Mouse (Mus musculus) splenic B cell, adult 2 months (primary cell): Measurements from ENCODE around the gene Vrk1.

Experiments
- DNase-seq: peaks from one replicate; pipeline ENCODE4 v3.0.0-alpha.2; 2011; ENCODE audit warnings: low read depth, low spot score
- H3K27me3 ChIP-seq: 2 replicates; pipeline ENCODE4 v1.6.1; 2012; ENCODE audit warnings: mild to moderate bottlenecking, low read length, moderate library complexity, mixed read lengths; ENCODE audit not compliant: control insufficient read depth, poor library complexity, insufficient read depth, severe bottlenecking
- H3K36me3 ChIP-seq: 2 replicates; pipeline ENCODE4 v1.6.1; 2012; ENCODE audit warnings: mild to moderate bottlenecking, low read length, moderate library complexity, mixed read lengths; ENCODE audit not compliant: control insufficient read depth, poor library complexity, insufficient read depth, severe bottlenecking

Gene Vrk1

GRCm38 (mm10) chr12:106010065-106010915 lies at the start of gene Vrk1:
Gene Vrk1 (plus strand): TSS chr12:106010228.
- no peaks in the 10 kb centered on the region for H3K36me3 ChIP-seq
- H3K27me3 ChIP-seq = no peaks in the 10 kb centered on the region
- DNase-seq = peak; percentile 96

GRCm38 (mm10) chr12:105960592-105961330 lies 49.3 kb upstream of the Vrk1 start:
- Histone ChIP-seq H3K27me3 (no peaks in the 10 kb centered on the region), H3K36me3 (no peaks in the 10 kb centered on the region)
- no peak for DNase-seq

GRCm38 (mm10) chr12:105961667-105962066 lies 48.4 kb upstream of the Vrk1 start:
- DNase-seq = no peak
- no peaks in the 10 kb centered on the region for H3K36me3 ChIP-seq
- no peaks in the 10 kb centered on the region for H3K27me3 ChIP-seq

GRCm38 (mm10) chr12:105962103-105963011 lies 47.7 kb upstream of the Vrk1 start:
- Histone ChIP-seq H3K27me3 (no peaks in the 10 kb centered on the region), H3K36me3 (no peaks in the 10 kb centered on the region)
- DNase-seq = peak; percentile 89

- peak; percentile 31 for DNase-seq
- no peaks in the 10 kb centered on the region for H3K36me3 ChIP-seq
- no peaks in the 10 kb centered on the region for H3K27me3 ChIP-seq
Measured at GRCm38 (mm10) chr12:105963012-105963572, 46.9 kb upstream of the Vrk1 start.

GRCm38 (mm10) chr12:105966887-105967637 lies 43.0 kb upstream of the Vrk1 start:
- no peaks in the 10 kb centered on the region for H3K27me3 ChIP-seq
- H3K36me3 ChIP-seq = no peaks in the 10 kb centered on the region
- DNase-seq = peak; percentile 20

- Histone ChIP-seq H3K27me3 (no peaks in the 10 kb centered on the region), H3K36me3 (no peaks in the 10 kb centered on the region)
- DNase-seq = no peak
Measured at GRCm38 (mm10) chr12:105967806-105968205, 42.2 kb upstream of the Vrk1 start.

GRCm38 (mm10) chr12:105971182-105971581 lies 38.8 kb upstream of the Vrk1 start:
- no peaks in the 10 kb centered on the region for H3K36me3 ChIP-seq
- H3K27me3 ChIP-seq = no peaks in the 10 kb centered on the region
- no peak for DNase-seq

GRCm38 (mm10) chr12:105972673-105973072 lies 37.4 kb upstream of the Vrk1 start:
- no peak for DNase-seq
- Histone ChIP-seq H3K27me3 (no peaks in the 10 kb centered on the region), H3K36me3 (no peaks in the 10 kb centered on the region)

- Histone ChIP-seq H3K27me3 (no peaks in the 10 kb centered on the region), H3K36me3 (no peaks in the 10 kb centered on the region)
- no peak for DNase-seq
Measured at GRCm38 (mm10) chr12:105973691-105974090, 36.3 kb upstream of the Vrk1 start.

GRCm38 (mm10) chr12:105974107-105974506 lies 35.9 kb upstream of the Vrk1 start:
- DNase-seq = no peak
- Histone ChIP-seq H3K27me3 (no peaks in the 10 kb centered on the region), H3K36me3 (no peaks in the 10 kb centered on the region)

GRCm38 (mm10) chr12:105981121-105981973 lies 28.7 kb upstream of the Vrk1 start:
- Histone ChIP-seq H3K27me3 (no peaks in the 10 kb centered on the region), H3K36me3 (no peaks in the 10 kb centered on the region)
- peak; percentile 23 for DNase-seq

GRCm38 (mm10) chr12:105981974-105982305 lies 28.1 kb upstream of the Vrk1 start:
- Histone ChIP-seq H3K36me3 (no peaks in the 10 kb centered on the region), H3K27me3 (no peaks in the 10 kb centered on the region)
- no peak for DNase-seq
